Mouse (Mus musculus): Measurements from ENCODE around the gene Aldh3b3.
"Not testable (repeated sequence)": the region's sequence is repeated elsewhere in the genome, so short reads cannot be mapped to it uniquely, and the experiment has no call there.

The Aldh3b3 gene

GRCm38 (mm10) chr19:3935896-3936850 lies 22.3 kb upstream of the Aldh3b3 start:
- DNase-seq (ENCODE audit: low spot score in 2 of 2) = no peak

GRCm38 (mm10) chr19:3942315-3942714 lies 16.1 kb upstream of the Aldh3b3 start:
- no peak for DNase-seq (ENCODE audit: low spot score in 2 of 2)

- no peak for DNase-seq (ENCODE audit: low spot score in 2 of 2)
Observed at GRCm38 (mm10) chr19:3942986-3943735, 15.3 kb upstream of the Aldh3b3 start.

- no peak for DNase-seq (ENCODE audit: low spot score in 2 of 2)
Observed at GRCm38 (mm10) chr19:3945872-3946564, 12.4 kb upstream of the Aldh3b3 start.

- DNase-seq (ENCODE audit: low spot score in 2 of 2) = peak; percentile 41 to 74
Observed at GRCm38 (mm10) chr19:3946715-3947114, 11.7 kb upstream of the Aldh3b3 start.

GRCm38 (mm10) chr19:3947813-3948212 lies 10.6 kb upstream of the Aldh3b3 start:
- DNase-seq (ENCODE audit: low spot score in 2 of 2) = no peak

- DNase-seq (ENCODE audit: low spot score in 2 of 2) = no peak
Observed at GRCm38 (mm10) chr19:3948546-3948945, 9.9 kb upstream of the Aldh3b3 start.

- DNase-seq (ENCODE audit: low spot score in 2 of 2) = no peak
Observed at GRCm38 (mm10) chr19:3950331-3950730, 8.1 kb upstream of the Aldh3b3 start.

- no peak for DNase-seq (ENCODE audit: low spot score in 2 of 2)
Observed at GRCm38 (mm10) chr19:3951461-3951860, 7.0 kb upstream of the Aldh3b3 start.

- no peak for DNase-seq (ENCODE audit: low spot score in 2 of 2)
Observed at GRCm38 (mm10) chr19:3952099-3952498, 6.3 kb upstream of the Aldh3b3 start.

- DNase-seq (ENCODE audit: low spot score in 2 of 2) = no peak
Observed at GRCm38 (mm10) chr19:3955033-3955432, 3.4 kb upstream of the Aldh3b3 start.

- DNase-seq (ENCODE audit: low spot score in 2 of 2) = no peak
Observed at GRCm38 (mm10) chr19:3955804-3956203, 2.6 kb upstream of the Aldh3b3 start.

GRCm38 (mm10) chr19:3957296-3958036 lies 979 bp upstream of the Aldh3b3 start:
- not testable (repeated sequence) for DNase-seq (ENCODE audit: low spot score in 2 of 2)

GRCm38 (mm10) chr19:3959030-3959429 lies 585 bp downstream of the Aldh3b3 start:
- no peak for DNase-seq (ENCODE audit: low spot score in 2 of 2)

GRCm38 (mm10) chr19:3960211-3960610 lies 1.8 kb downstream of the Aldh3b3 start:
- DNase-seq (ENCODE audit: low spot score in 2 of 2) = no peak

GRCm38 (mm10) chr19:3961805-3962204 lies 3.4 kb downstream of the Aldh3b3 start:
- DNase-seq (ENCODE audit: low spot score in 2 of 2) = not testable (repeated sequence)

GRCm38 (mm10) chr19:3962469-3962868 lies 4.0 kb downstream of the Aldh3b3 start:
- no peak for DNase-seq (ENCODE audit: low spot score in 2 of 2)

- no peak for DNase-seq (ENCODE audit: low spot score in 2 of 2)
Observed at GRCm38 (mm10) chr19:3964030-3964429, 5.6 kb downstream of the Aldh3b3 start.

- no peak for DNase-seq (ENCODE audit: low spot score in 2 of 2)
Observed at GRCm38 (mm10) chr19:3966330-3967075, 8.1 kb downstream of the Aldh3b3 start.

GRCm38 (mm10) chr19:3967258-3967657 lies 8.8 kb downstream of the Aldh3b3 start:
- no peak for DNase-seq (ENCODE audit: low spot score in 2 of 2)

- no peak for DNase-seq (ENCODE audit: low spot score in 2 of 2)
Observed at GRCm38 (mm10) chr19:3972229-3972628, 13.8 kb downstream of the Aldh3b3 start, which contains the start of gene Aldh3b2. Gene Aldh3b2 (plus strand): TSS chr19:3972328.
